Mouse (Mus musculus) adrenal gland, adult 18-20 months (tissue): ENCODE data around the gene Lag3. TPM values are rescaled to one million over a fixed set of nuclear protein-coding genes. Genes with fewer than 3 reads are reported as not detected.
A peak's percentile ranks its signal among the peaks of the same experiment; 100 is the strongest.

Experiments used
- DNase-seq, 2 experiments: peaks; one replicate each; pipeline ENCODE4 v3.0.0; 2021 to 2022; ENCODE audit warnings: low spot score in 2 of 2
- long read RNA-seq, 2 experiments: library from polyadenylated mRNA; stranded (forward); transcript quantifications; one replicate each; pipeline ENCODE4 v2.0.0; 2021
- total RNA-seq, 2 experiments: library from RNA; stranded (reverse); gene quantifications; 1 replicate in 1 of 2; 2 replicates in 1 of 2; pipeline ENCODE4 v1.2.3; 2021

Lag3 gene
- total RNA-seq: 1 to 10 TPM; 1.4 to 2.6 TPM
- long read RNA-seq, experiment 1: 0 reads
- long read RNA-seq, experiment 2: 0 reads

- DNase-seq: no peak
Measured at GRCm38 (mm10) chr6:124911533-124912218, at the start of gene Lag3. Gene Lag3 (minus strand): TSS chr6:124911705.

- DNase-seq: peak in 1 of 2 experiments; percentile 16
Measured at GRCm38 (mm10) chr6:124961021-124961420, 49.5 kb upstream of the Lag3 start.

GRCm38 (mm10) chr6:124959960-124960359 is 48.5 kb upstream of the Lag3 start:
- DNase-seq: no peak

GRCm38 (mm10) chr6:124958127-124958526 is 46.6 kb upstream of the Lag3 start:
- no peak for DNase-seq

- DNase-seq: no peak
Measured at GRCm38 (mm10) chr6:124955212-124955611, 43.7 kb upstream of the Lag3 start.

- DNase-seq: no peak
Measured at GRCm38 (mm10) chr6:124953991-124954715, 42.6 kb upstream of the Lag3 start.

GRCm38 (mm10) chr6:124943526-124943925 is 32.0 kb upstream of the Lag3 start:
- no peak for DNase-seq

- no peak for DNase-seq
Measured at GRCm38 (mm10) chr6:124941679-124942078, 30.2 kb upstream of the Lag3 start.

- DNase-seq: no peak
Measured at GRCm38 (mm10) chr6:124938554-124938953, 27.0 kb upstream of the Lag3 start.

- DNase-seq: no peak
Measured at GRCm38 (mm10) chr6:124937493-124937892, 26.0 kb upstream of the Lag3 start.

GRCm38 (mm10) chr6:124936681-124937080 is 25.2 kb upstream of the Lag3 start:
- DNase-seq: no peak

- no peak for DNase-seq
Measured at GRCm38 (mm10) chr6:124934670-124935069, 23.2 kb upstream of the Lag3 start.

GRCm38 (mm10) chr6:124933127-124933526 is 21.6 kb upstream of the Lag3 start:
- DNase-seq: no peak

GRCm38 (mm10) chr6:124932314-124932695 is 20.8 kb upstream of the Lag3 start:
- DNase-seq: no peak

- peak in 1 of 2 experiments; percentile 33 for DNase-seq
Measured at GRCm38 (mm10) chr6:124931525-124932313, 20.2 kb upstream of the Lag3 start.

- DNase-seq: peak; percentile 99
Measured at GRCm38 (mm10) chr6:124930754-124931524, 19.4 kb upstream of the Lag3 start, which contains the start of gene Mlf2. Gene Mlf2 (plus strand): TSS chr6:124931386.

GRCm38 (mm10) chr6:124930231-124930630 is 18.7 kb upstream of the Lag3 start:
- DNase-seq: no peak

- peak in 1 of 2 experiments; percentile 36 for DNase-seq
Measured at GRCm38 (mm10) chr6:124925941-124926340, 14.4 kb upstream of the Lag3 start.

GRCm38 (mm10) chr6:124925173-124925793 is 13.8 kb upstream of the Lag3 start:
- DNase-seq: peak in 1 of 2 experiments; percentile 3

GRCm38 (mm10) chr6:124921539-124921938 is 10.0 kb upstream of the Lag3 start:
- DNase-seq: no peak
